Mouse (Mus musculus) CD4-positive, CD25-positive, alpha-beta regulatory T cell, adult 2 months (primary cell): ENCODE measurements around the gene Plekhg1.

Source experiments
- DNase-seq: peaks from one replicate; pipeline ENCODE4 v3.0.0-alpha.2; 2012; ENCODE audit warnings: low read depth, low spot score

Plekhg1 gene

DNA sequence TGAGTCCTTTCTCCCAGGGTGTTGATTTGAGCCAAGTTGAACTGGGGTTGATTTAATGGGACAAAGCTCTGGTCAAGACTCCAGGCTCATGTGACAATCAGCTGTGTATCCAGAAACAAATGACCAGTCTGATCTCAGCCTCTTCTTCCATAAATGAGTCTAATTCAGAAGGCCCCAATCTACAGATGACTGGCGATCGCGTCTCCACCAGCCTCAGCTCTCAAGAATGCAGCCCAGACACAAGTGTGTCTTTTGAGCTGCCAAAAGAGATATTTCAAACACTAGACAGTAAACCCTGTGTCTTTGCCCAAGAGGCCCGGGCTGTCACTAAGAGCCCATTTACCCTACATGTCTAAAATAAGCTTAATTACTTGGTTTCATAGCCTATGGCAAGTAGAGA is 148.3 kb downstream of the Plekhg1 start:
- DNase-seq = no peak

DNA sequence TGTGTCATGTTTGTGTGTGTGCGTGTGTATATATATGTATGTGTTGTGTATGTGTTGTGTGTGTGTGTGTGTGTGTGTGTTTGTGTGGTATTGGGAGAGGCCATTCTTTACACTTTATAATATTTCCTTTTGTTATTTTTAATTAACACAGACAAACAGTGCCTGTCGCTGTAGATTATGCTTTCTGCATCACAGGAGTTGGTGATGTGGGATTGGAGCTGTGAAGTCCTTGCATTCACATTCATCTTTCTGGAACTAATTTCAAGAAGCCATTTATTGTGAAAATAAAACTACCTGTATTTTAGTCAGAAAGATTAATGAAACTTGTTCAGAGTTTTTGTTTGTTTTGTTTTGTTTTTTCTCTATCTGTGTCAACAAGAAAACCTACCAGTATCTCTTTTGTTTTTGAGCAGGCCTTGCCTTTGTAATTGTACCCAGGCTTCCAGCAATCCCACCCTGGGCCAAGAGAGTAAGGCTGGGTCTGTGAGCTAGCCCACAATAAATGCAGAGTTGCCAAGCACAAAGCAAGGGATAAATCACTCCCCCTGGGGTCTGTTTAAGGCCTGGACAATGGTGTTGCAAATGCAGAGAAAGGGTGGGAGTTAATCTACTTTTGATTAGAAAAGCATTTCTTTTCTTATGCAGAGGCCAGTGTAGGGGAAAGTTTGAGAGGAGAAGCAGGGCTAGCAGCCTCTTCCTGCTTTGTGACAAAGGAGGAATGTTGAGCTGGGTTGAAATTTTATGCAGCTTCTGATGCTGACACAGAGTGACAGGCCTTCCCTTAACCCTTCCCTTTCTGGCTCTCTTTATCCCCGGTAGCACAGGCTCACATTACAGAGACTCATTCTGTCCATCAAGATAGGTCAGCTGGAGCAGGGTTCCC is 151.5 kb downstream of the Plekhg1 start:
- DNase-seq = no peak

DNA sequence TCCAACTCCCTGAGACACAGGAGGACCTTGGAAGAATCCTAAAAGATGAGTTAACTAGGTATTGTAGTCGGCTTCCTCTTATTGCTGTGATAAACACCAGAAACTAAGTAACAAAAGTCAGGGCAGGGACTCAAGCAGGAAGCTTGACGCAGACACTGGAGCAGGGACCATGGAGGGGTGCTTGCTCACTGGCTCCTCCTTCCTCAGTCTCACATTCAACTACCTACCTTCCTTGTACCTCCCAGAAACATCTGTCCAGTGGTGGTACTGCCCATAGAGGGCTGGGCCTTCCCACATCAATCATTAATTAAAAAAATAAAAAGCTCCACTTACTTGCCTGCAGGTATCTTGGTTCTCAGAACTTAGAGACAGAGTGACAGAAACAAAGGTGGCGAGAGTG is 152.2 kb downstream of the Plekhg1 start:
- no peak for DNase-seq

DNA sequence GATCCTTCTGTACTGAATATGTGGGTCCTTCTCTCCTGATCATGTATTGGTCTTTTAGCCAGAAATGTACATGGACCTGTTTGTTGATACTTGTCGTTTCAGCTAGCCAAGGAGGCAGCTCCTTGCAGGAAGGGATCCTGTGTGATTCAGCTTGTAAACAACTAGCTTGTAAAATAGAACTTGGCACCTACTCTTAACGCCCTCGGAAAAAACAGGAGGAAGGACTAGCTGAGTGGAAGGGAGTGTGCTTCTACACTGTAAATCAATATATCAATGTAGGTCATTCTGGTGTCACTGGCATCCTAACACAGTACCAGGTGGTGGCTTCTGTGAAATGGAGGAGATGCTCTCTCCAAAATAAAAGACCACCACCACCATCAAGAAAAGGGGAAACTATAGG is 157.9 kb downstream of the Plekhg1 start:
- no peak for DNase-seq

DNA sequence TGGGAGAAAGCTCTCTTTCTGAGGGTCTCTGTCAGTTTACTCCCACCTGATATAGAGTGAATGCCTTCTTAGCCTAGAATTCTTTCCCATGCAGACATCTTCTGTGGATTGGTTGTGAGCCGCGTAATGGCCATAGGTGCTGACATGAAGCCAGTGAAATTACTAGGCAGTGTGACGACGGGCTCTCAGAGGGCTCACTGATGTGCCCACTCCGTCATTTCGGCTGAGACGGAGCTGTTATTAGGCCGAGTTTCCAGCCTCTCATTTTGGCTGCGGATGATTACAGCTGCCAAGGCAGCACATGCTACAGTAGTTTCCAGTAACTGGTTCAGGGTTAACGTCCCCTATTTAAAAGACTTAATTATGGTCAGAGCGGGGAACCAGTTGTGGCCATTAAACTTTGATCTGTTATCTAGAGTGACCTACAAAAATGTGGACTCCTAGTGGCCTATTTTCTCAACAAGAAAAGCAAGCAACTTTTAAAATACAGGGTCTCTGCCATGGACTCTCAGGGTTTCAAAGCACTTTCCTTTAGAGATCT is 160.3 kb downstream of the Plekhg1 start:
- DNase-seq = no peak

DNA sequence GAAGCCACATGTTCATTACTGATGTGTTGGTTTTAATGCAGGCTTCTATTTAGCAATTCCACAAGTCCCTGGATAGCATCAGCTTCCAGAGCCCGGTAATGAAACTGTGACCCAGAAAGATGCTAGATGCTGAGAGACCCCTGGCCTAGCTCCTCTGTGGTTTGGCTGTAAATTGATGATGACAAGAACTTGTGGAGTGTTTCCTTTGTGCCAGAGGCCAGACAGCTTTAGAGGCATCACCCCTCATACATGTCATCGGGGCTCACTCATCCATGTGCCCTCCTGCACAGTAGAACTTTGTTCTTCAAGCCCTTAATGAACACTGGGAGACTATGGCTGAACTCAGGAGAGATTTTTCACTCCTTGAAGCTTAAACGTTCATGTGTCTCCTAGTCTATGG is 165.6 kb downstream of the Plekhg1 start:
- DNase-seq = no peak

DNA sequence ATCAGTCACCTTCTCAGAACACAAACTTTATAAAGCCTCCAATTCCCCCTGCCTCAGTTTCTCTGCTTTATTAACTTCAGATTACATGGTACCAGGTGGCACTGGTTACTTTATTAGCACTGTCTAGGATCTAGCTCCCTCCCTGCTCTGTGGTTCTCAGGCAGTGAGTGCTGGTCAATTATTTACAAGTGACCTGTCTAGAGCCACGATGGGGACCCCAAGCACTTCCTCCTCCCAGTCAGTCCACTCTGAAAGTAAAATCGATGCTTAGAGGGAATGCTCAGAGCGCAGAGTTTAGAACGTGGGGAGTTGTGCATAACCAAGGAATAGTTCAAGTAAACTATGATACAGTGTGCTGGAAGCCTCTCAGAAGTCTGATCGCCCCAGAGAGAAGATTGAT is 173.9 kb downstream of the Plekhg1 start:
- no peak for DNase-seq

DNA sequence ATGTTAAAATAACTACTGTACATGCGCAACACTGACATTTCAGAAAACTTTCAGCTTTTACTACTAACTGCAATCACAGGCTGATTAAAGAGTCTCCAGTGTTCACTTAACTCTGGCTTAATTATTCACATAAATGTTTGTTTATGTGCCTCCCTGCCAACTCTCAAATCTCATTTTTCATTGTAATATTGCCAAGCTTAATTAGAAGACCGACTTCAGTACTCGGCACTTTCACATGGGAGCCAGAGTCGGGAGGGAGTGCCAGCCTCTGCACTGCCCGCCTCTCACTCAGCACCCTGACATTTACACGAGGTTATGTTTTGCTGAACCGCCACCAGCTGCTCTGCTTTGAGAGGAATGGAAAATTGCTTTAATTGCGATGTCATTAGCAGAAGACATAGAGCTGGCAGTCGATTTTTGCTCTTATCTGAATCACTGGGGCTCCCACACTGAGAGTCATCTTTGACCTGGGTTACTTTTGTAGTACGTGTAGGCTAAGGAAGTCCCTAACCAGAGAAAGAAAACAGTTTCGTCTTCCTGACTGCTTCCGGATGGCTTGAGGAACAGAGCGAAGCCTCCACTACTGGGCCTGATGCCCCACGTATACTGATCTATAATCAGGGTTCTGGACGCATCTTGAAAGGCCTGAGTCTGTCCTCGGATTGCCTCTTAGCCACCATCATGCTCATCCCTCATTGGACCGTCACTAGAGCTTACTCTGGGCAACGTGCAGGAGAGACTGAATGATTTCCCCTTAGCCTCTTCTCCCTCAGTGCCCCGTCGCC is 180.4 kb downstream of the Plekhg1 start:
- no peak for DNase-seq

DNA sequence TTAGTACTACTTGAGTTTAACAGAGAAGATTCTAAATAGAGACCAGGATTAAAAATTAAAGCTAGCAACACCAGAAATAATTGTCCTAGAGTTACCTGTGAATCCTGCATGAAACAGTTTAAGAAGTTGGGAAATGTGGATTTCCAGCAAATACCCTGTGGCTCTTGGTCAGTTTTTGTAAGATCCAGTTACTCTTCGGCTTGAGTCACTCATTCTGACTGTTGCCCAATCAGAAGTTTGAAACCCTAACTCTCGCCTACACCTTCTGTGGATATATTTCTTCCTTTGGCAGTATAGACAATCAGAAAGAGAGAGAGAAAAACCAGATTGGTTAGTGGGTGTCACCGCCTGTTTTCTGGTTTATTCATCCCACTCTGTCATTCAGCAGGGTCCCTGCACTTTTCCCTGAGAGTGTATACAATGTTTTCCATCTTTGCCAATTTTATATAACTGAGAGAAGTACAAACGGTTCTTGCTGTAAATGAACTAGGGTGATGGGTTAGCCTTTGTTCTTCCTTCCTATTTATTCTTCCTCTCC is 187.9 kb downstream of the Plekhg1 start:
- DNase-seq = no peak

DNA sequence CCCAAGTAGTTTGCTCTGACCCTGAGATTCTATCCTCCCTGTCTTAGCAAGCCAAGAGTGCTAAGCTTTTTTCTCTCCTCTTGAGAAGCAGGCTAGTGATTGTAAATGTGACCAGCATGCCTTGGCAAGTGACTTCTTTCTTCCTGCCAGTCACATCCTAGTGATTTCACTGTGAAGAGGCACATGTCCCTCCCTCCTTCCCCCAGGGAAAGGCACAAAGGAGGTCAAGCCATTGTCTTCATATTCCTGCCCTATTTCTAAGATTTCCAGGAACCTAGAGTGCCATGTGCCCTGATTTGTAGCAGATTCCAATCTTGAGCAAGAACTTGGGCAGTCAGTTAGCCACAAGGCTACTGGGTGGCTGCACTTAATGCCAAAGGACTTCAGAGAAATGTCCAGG is 191.7 kb downstream of the Plekhg1 start:
- no peak for DNase-seq

DNA sequence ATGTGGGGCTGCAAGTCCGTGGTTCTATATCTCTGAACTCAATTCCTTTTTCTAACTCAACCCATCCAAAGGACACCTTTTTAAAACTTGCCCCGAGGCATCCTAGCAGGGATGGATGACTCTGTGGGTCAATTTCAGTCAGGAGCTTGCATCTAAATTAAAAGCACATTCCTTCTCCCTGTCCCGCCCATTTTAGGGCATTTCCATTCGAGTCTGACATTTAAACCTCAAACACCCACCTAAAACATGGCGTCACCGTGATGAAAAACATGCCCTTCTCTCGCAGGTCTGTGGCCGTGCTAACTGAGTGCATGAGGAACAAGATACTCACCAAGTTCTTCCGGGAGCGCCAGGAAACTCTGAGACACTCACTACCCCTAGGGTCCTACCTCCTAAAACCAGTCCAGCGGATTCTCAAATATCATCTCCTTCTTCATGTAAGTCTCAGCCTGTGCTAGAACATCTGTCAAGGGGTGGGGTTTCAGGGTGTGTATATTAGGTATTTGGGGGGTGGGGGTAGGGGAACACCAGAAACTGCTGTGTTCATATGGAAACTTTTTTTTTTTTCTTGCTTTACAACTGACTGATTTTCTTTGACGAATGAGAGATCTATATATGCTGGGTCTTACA is 193.3 kb downstream of the Plekhg1 start:
- no peak for DNase-seq

DNA sequence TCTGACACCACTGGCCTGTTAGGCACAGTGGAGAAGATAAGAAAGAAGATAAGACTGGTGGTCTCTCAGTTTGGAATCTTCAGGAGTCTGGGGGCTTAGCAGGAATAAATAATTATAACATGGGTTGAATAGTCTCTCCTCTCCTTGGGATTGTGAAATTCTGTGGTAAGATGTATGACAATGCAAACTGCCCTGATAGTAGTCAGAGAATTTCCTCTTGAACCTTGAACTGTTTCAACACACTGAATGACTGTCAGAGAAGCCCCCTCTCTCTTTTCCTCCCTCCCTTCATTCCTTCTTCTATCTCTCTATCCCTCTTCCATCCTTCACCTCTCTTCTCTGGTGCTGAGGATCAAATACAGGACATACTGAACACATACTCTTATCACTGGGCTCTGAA is 196.7 kb downstream of the Plekhg1 start:
- no peak for DNase-seq

DNA sequence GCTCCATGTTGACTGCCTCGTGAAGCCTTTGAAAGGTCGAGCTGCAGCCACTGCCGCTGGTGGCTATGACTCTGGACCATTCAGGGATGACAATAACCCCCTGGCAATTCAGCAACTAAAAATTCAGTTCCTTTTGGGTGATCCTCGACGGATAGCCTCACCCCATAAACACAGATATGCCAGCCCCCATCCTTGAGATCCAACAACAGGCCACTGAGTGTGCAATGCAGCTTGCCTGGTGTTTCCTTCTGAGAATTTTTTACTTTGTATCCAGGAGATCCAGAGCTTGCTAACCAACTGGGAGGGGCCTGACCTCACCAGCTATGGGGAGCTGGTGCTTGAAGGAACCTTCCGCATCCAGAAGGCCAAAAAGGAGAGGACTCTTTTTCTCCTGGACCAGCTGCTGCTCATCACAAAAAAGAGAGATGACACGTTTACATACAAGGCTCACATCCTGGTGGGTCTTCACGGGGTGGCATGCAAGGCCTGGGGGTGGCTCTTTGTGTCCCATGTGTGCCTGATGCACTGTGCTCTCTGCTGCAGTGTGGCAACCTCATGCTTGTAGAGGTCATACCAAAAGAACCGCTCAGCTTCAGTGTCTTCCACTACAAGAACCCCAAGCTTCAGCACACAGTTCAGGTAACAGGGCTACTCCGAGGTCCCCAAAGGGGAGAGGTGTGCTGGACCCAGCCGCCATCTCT is 199.9 kb downstream of the Plekhg1 start:
- DNase-seq = no peak

DNA sequence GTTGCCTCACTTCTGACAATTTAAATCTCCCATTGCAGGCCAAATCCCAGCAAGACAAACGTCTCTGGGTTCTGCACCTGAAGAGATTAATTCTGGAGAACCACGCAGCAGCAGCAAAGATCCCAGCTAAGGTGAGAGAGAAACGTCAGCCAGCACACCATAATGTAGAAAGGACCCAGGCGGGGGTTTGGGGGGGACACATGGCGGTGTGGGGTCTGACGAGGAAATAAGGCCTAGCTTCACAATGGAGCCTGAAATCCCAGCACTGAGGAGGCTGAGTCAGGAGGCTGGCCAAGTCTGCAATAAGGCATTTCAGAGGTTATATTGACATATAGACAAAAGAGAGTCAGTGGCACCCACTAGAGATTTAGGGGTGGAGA is 200.4 kb downstream of the Plekhg1 start:
- DNase-seq = no peak

DNA sequence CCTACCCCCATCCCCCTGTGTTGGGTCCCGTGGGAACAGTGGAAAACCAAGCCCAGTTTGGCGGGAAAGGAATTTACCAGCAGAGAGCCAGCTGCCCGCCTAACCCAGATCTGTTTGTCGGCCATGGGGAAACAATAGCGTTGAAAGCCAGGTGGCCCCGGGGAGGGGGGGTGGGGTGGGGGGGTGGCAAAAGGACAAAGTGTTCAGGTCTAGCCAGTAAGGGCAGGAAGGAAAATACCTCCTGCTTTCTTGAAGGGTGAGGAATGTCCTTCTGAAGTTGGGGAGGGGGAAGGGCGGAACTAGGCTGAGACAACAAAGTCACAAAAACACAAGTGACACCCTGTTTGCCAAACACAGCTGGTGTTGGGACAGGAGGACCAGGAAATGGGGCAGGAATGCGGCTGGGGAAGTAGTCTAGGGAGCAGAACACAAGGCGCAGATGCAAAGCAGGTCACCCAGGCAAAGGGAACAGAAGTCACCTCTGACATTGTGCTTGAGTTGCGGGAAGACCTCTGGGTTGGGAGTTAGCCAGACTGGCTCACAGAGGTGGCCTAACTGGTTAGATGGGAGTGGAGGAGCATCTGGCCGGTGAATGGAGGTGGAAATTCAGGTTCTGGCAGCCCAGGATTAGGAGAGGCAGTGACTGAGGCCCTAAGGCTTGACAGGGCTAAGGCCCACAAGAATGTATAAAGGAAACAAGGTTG is 201.0 kb downstream of the Plekhg1 start:
- no peak for DNase-seq

DNA sequence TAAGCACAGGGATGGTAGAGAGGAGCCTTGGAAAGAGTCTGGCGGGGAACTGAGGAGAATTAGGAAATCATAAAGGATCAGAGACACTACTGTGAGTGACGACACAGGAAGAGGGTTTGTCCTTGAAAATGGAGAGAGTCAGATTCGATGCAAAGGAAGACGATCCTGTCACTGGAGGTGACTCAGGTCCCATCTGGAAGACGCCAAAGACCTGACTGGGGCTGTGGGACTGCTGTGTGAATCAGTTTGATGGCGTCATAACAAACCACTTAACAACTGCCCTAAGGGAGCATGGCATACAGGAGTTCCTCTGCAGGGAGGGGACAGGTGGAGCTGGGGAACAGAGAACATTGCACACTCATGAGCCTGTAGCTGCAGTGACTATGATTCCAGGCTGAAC is 202.1 kb downstream of the Plekhg1 start:
- no peak for DNase-seq

DNA sequence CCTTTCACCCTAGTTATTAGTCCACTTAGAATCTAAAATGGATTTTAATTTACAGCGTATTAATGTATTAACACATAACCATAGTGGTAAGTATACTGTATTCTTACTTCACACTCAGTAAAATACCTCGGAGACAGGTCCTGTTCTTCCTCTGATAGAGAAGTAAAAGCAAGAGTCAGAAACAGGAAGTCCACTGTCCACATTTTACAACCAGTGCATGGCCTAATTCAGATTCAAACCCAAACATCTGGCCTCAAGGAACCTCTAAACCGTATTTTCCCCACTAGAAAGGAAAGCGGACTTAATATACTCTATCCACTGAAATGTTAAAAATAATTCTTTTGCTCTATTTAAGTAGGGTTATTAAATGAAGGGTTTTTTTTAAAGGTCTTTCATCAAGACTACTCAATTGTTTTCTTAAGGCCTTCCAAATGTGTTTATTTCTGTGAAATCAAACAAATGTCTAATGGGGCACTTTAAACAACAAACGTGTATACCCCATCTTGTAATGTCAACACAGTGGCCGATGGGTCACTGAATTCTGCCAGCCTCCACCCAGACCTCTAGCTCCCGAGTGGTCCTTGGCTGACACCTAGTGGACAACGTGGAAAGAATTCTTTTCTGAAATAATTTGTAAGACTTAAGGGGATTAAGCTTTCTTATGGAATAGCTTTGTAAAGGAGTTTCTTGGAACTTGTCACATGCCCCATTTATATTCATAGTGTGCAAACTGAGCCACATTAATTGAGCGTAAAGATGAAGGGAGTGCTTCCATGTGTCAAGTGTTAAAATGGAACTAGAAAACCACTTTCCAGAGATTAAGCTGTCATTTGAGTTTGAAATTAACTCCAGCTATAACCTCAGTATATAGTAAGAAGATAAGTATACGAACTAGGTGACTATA is 203.6 kb downstream of the Plekhg1 start:
- DNase-seq = peak; percentile 71

DNA sequence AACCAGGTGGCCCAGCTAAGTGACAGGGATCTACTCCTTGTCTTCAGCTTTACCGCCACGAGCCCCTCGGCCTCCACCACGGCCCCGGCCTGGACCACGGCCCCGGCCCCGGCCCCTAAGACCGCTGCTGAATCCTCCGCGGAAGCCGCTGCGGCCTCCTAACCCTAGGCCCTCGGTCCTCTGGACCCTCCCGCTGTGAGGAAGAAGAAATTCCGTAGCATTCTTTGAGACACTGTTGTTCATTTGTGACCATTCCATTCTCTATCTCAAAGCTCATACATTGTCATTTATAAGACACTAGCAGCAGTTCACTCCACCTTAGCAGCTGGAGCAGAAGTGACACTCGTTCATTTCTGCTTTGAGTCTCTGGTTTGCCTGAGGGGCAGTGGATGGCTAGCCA is 206.7 kb downstream of the Plekhg1 start:
- no peak for DNase-seq

DNA sequence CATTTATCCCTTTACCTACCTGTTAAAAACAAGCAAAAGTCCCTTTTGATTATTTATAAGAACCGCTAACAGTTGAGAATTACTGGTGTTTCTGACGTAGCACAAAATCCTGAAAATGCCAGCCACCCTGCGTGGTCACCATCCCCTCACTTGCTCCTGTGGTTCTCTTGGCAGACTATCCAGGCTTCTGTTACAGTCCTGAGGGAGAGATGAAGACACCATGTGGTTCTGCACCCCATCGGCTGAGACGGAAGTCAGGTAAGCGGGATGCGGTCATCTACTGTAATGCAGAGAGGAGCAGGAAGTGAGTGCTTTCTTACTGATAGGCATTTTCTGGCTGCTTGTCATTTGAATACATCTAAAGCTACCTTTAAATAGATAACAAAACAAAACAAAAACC is 207.2 kb downstream of the Plekhg1 start:
- DNase-seq = no peak

DNA sequence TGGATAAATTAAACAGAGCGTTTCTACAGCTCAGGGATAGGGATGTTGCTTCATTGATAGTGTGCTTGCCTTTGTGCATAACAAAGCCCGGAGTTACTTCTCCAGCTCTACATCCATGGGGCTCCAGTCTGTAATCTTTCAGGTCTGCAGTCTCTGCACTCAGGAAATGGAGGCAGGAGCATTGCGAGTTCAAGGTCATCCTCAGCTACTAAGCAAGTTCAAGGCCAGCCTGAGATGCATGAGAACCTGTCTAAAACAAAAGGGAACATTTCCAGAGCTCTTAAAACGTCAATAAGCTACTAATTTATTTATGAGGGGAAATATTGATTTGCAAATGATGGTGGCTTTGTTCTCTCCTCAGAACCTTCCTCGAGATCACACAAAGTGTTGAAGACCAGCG is 209.1 kb downstream of the Plekhg1 start:
- DNase-seq = no peak
